Mouse (Mus musculus): ENCODE measurements at regions not wholly inside any gene's neighbourhood (a gene's known extent, or its start where the extent isn't known, plus 50 kb on each side); places are given as distances from the start of the nearest gene placed in this dataset.
A peak's percentile ranks its signal among the peaks of the same experiment; 100 is the strongest.

- no peak overlapping the region for H3K27ac ChIP-seq (ENCODE audit: low read length)
- no peak overlapping the region for H3K4me3 ChIP-seq (ENCODE audit: low read length)
- no peaks in the 10 kb centered on the region for H3K4me1 ChIP-seq (ENCODE audit: control insufficient read depth, insufficient read depth, low read length)
- no peak overlapping the region for H3K9ac ChIP-seq (ENCODE audit: low read length)
- no peaks in the 10 kb centered on the region for H3K9me3 ChIP-seq (replicated peaks; ENCODE audit: control insufficient read depth, low read length)
- ATAC-seq (replicated peaks; ENCODE audit: extremely low read depth, insufficient read depth, low FRiP score): no peak
- WGBS: 45% methylated on average over 2 of the region's 2 CpGs
- H3K27me3 ChIP-seq (ENCODE audit: control insufficient read depth, insufficient read depth, low read length): no peaks in the 10 kb centered on the region
- no peak overlapping the region for H3K4me2 ChIP-seq (ENCODE audit: low read depth, low read length)
- H3K36me3 ChIP-seq (ENCODE audit: control insufficient read depth, insufficient read depth): no peaks in the 10 kb centered on the region
Observed at GRCm38 (mm10) chr3:70460811-70461210, 453.4 kb downstream of the Otol1 start.

GRCm38 (mm10) chr3:70463221-70463620 lies 455.8 kb downstream of the Otol1 start:
- H3K4me2 ChIP-seq (ENCODE audit: low read depth, low read length): no peak overlapping the region
- no peak overlapping the region for H3K27ac ChIP-seq (ENCODE audit: low read length)
- no peaks in the 10 kb centered on the region for H3K9me3 ChIP-seq (replicated peaks; ENCODE audit: control insufficient read depth, low read length)
- H3K27me3 ChIP-seq (ENCODE audit: control insufficient read depth, insufficient read depth, low read length): no peaks in the 10 kb centered on the region
- H3K4me3 ChIP-seq (ENCODE audit: low read length): no peak overlapping the region
- H3K4me1 ChIP-seq (ENCODE audit: control insufficient read depth, insufficient read depth, low read length): no peaks in the 10 kb centered on the region
- H3K36me3 ChIP-seq (ENCODE audit: control insufficient read depth, insufficient read depth): no peaks in the 10 kb centered on the region
- no peak overlapping the region for H3K9ac ChIP-seq (ENCODE audit: low read length)
- ATAC-seq (replicated peaks; ENCODE audit: extremely low read depth, insufficient read depth, low FRiP score): no peak

GRCm38 (mm10) chr3:70482521-70482920 lies 475.1 kb downstream of the Otol1 start:
- Histone ChIP-seq H3K4me3 (ENCODE audit: low read length) (no peak overlapping the region), H3K27ac (ENCODE audit: low read length) (no peak overlapping the region), H3K27me3 (ENCODE audit: control insufficient read depth, insufficient read depth, low read length) (no peaks in the 10 kb centered on the region), H3K9me3 (replicated peaks; ENCODE audit: control insufficient read depth, low read length) (no peaks in the 10 kb centered on the region), H3K36me3 (ENCODE audit: control insufficient read depth, insufficient read depth) (no peaks in the 10 kb centered on the region), H3K9ac (ENCODE audit: low read length) (no peak overlapping the region), H3K4me1 (ENCODE audit: control insufficient read depth, insufficient read depth, low read length) (no peaks in the 10 kb centered on the region), H3K4me2 (ENCODE audit: low read depth, low read length) (no peak overlapping the region)
- ATAC-seq (replicated peaks; ENCODE audit: extremely low read depth, insufficient read depth, low FRiP score): 0 out of 2 replicates have a peak, but pooled peaks have one; percentile 45
- 41% methylated on average over 9 of the region's 9 CpGs for WGBS

- 55% methylated on average over 5 of the region's 5 CpGs for WGBS
- no peak overlapping the region for H3K9ac ChIP-seq (ENCODE audit: low read length)
Observed at GRCm38 (mm10) chr3:70483066-70483743, 475.8 kb downstream of the Otol1 start.

GRCm38 (mm10) chr3:70496431-70496830 lies 489.0 kb downstream of the Otol1 start:
- Histone ChIP-seq H3K27me3 (ENCODE audit: control insufficient read depth, insufficient read depth, low read length) (no peaks in the 10 kb centered on the region), H3K36me3 (ENCODE audit: control insufficient read depth, insufficient read depth) (no peaks in the 10 kb centered on the region), H3K27ac (ENCODE audit: low read length) (no peak overlapping the region), H3K9ac (ENCODE audit: low read length) (no peak overlapping the region), H3K4me1 (ENCODE audit: control insufficient read depth, insufficient read depth, low read length) (peaks cover 4% of the 10 kb centered on the region; the same call in 1 of the 2 replicates), H3K9me3 (replicated peaks; ENCODE audit: control insufficient read depth, low read length) (no peaks in the 10 kb centered on the region), H3K4me3 (ENCODE audit: low read length) (no peak overlapping the region), H3K4me2 (ENCODE audit: low read depth, low read length) (no peak overlapping the region)
- ATAC-seq (replicated peaks; ENCODE audit: extremely low read depth, insufficient read depth, low FRiP score): no peak

More at GRCm38 (mm10) chr3:70483066-70483743, 475.8 kb downstream of the Otol1 start:
- Histone ChIP-seq H3K4me3 (ENCODE audit: low read length) (no peak overlapping the region), H3K36me3 (ENCODE audit: control insufficient read depth, insufficient read depth) (no peaks in the 10 kb centered on the region), H3K9me3 (replicated peaks; ENCODE audit: control insufficient read depth, low read length) (no peaks in the 10 kb centered on the region), H3K27ac (ENCODE audit: low read length) (no peak overlapping the region), H3K27me3 (ENCODE audit: control insufficient read depth, insufficient read depth, low read length) (no peaks in the 10 kb centered on the region), H3K4me2 (ENCODE audit: low read depth, low read length) (no peak overlapping the region), H3K4me1 (ENCODE audit: control insufficient read depth, insufficient read depth, low read length) (no peaks in the 10 kb centered on the region)
- no peak for ATAC-seq (replicated peaks; ENCODE audit: extremely low read depth, insufficient read depth, low FRiP score)

- Histone ChIP-seq H3K36me3 (ENCODE audit: control insufficient read depth, insufficient read depth) (no peaks in the 10 kb centered on the region), H3K4me3 (ENCODE audit: low read length) (no peak overlapping the region), H3K9ac (ENCODE audit: low read length) (no peak overlapping the region), H3K4me1 (ENCODE audit: control insufficient read depth, insufficient read depth, low read length) (peaks cover 4% of the 10 kb centered on the region; the same call in 1 of the 2 replicates), H3K4me2 (ENCODE audit: low read depth, low read length) (no peak overlapping the region), H3K9me3 (replicated peaks; ENCODE audit: control insufficient read depth, low read length) (no peaks in the 10 kb centered on the region), H3K27ac (ENCODE audit: low read length) (no peak overlapping the region), H3K27me3 (ENCODE audit: control insufficient read depth, insufficient read depth, low read length) (no peaks in the 10 kb centered on the region)
- WGBS: 56% methylated on average over 5 of the region's 5 CpGs
- ATAC-seq (replicated peaks; ENCODE audit: extremely low read depth, insufficient read depth, low FRiP score): no peak
Observed at GRCm38 (mm10) chr3:70500245-70500858, 492.9 kb downstream of the Otol1 start.

- Histone ChIP-seq H3K27me3 (ENCODE audit: control insufficient read depth, insufficient read depth, low read length) (no peaks in the 10 kb centered on the region), H3K9ac (ENCODE audit: low read length) (no peak overlapping the region), H3K36me3 (ENCODE audit: control insufficient read depth, insufficient read depth) (no peaks in the 10 kb centered on the region), H3K4me2 (ENCODE audit: low read depth, low read length) (no peak overlapping the region), H3K4me1 (ENCODE audit: control insufficient read depth, insufficient read depth, low read length) (peaks cover 4% of the 10 kb centered on the region; the same call in 1 of the 2 replicates), H3K4me3 (ENCODE audit: low read length) (no peak overlapping the region), H3K27ac (ENCODE audit: low read length) (no peak overlapping the region), H3K9me3 (replicated peaks; ENCODE audit: control insufficient read depth, low read length) (no peaks in the 10 kb centered on the region)
- no peak for ATAC-seq (replicated peaks; ENCODE audit: extremely low read depth, insufficient read depth, low FRiP score)
- WGBS: 68% methylated on average over 9 of the region's 9 CpGs
Observed at GRCm38 (mm10) chr3:70500991-70501961, 493.9 kb downstream of the Otol1 start.

GRCm38 (mm10) chr3:70533593-70534321 lies 526.3 kb downstream of the Otol1 start:
- Histone ChIP-seq H3K4me1 (ENCODE audit: control insufficient read depth, insufficient read depth, low read length) (no peaks in the 10 kb centered on the region), H3K9ac (ENCODE audit: low read length) (no peak overlapping the region), H3K36me3 (ENCODE audit: control insufficient read depth, insufficient read depth) (no peaks in the 10 kb centered on the region), H3K27ac (ENCODE audit: low read length) (no peak overlapping the region), H3K4me2 (ENCODE audit: low read depth, low read length) (no peak overlapping the region), H3K27me3 (ENCODE audit: control insufficient read depth, insufficient read depth, low read length) (no peaks in the 10 kb centered on the region), H3K9me3 (replicated peaks; ENCODE audit: control insufficient read depth, low read length) (no peaks in the 10 kb centered on the region), H3K4me3 (ENCODE audit: low read length) (no peak overlapping the region)
- ATAC-seq (replicated peaks; ENCODE audit: extremely low read depth, insufficient read depth, low FRiP score): no peak
- WGBS: 86% methylated on average over 2 of the region's 2 CpGs

Measured in heart, embryonic 16.5 days (tissue).